Mouse (Mus musculus): ENCODE measurements around the gene Aco1. TPM values are rescaled to one million over a fixed set of nuclear protein-coding genes. Genes with fewer than 3 reads are reported as not detected.

Aco1 gene
- polyA plus RNA-seq, 1 experiment = 46.0 TPM

GRCm38 (mm10) chr4:40241928-40242327, 99.0 kb downstream of the Aco1 start:
- Histone ChIP-seq H3K27ac (ENCODE audit: insufficient read depth, low read length) (no peak overlapping the region), H3K4me3 (ENCODE audit: insufficient read depth, low read length) (no peak overlapping the region), H3K4me1 (ENCODE audit: control insufficient read depth, insufficient read depth, low read length) (no peaks in the 10 kb centered on the region)
- TF ChIP-seq CTCF (IDR thresholded peaks at IDR 0.05; ENCODE audit: borderline replicate concordance, insufficient read depth, low read length) (no peak), POLR2A (IDR thresholded peaks at IDR 0.05; ENCODE audit: low read depth, low read length) (no peak)

GRCm38 (mm10) chr4:40243006-40243405, 100.1 kb downstream of the Aco1 start:
- Histone ChIP-seq H3K4me3 (ENCODE audit: insufficient read depth, low read length) (no peak overlapping the region), H3K4me1 (ENCODE audit: control insufficient read depth, insufficient read depth, low read length) (no peaks in the 10 kb centered on the region), H3K27ac (ENCODE audit: insufficient read depth, low read length) (no peak overlapping the region)
- TF ChIP-seq POLR2A (IDR thresholded peaks at IDR 0.05; ENCODE audit: low read depth, low read length) (no peak), CTCF (IDR thresholded peaks at IDR 0.05; ENCODE audit: borderline replicate concordance, insufficient read depth, low read length) (no peak)

DNA sequence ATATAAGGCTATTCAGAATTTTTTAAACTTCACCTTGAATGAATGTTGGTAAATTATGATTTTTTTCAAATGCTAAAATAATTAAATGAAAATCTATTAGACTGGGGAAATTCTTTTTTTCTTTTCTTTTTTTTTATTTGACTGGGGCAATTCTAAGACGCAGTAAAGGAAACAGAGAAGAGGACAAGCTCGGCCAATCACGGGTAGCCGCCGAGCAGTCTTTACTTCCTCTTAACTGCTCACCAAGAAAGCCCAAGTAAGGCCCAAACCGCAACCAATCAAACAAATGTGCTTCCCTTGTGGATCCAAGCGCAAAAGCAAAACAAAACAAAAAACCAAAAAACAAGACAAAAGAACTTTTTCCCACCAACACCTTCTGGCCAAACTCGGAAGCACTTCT, 101.2 kb downstream of the Aco1 start:
- TF ChIP-seq POLR2A (IDR thresholded peaks at IDR 0.05; ENCODE audit: low read depth, low read length) (no peak), CTCF (IDR thresholded peaks at IDR 0.05; ENCODE audit: borderline replicate concordance, insufficient read depth, low read length) (no peak)
- H3K4me3 ChIP-seq (ENCODE audit: insufficient read depth, low read length) = no peak overlapping the region
- H3K27ac ChIP-seq (ENCODE audit: insufficient read depth, low read length) = no peak overlapping the region
- no peaks in the 10 kb centered on the region for H3K4me1 ChIP-seq (ENCODE audit: control insufficient read depth, insufficient read depth, low read length)

Other genes starting within 250 kb of the Aco1 start
- gene Ddx58, start 96.7 kb downstream of the Aco1 start, polyA plus RNA-seq (2011; ENCODE audit: insufficient read length, low read depth, missing spikeins) = 58.4 and 62.7 TPM in 2 replicates
- 9.6 and 10.8 TPM in 2 replicates for gene Smim27, start 126.5 kb downstream of the Aco1 start, polyA plus RNA-seq (2011; ENCODE audit: insufficient read length, low read depth, missing spikeins)
- gene Topors, start 126.8 kb downstream of the Aco1 start, polyA plus RNA-seq (2011; ENCODE audit: insufficient read length, low read depth, missing spikeins) = 39.4 and 42.0 TPM in 2 replicates
- 133 and 135 TPM in 2 replicates for gene Ndufb6, start 136.3 kb downstream of the Aco1 start, polyA plus RNA-seq (2011; ENCODE audit: insufficient read length, low read depth, missing spikeins)

Measured in embryonic fibroblast, embryonic 13.5 days (primary cell).